ENCODE assay signal across 7 mouse cellular contexts in the genomic region with DNA sequence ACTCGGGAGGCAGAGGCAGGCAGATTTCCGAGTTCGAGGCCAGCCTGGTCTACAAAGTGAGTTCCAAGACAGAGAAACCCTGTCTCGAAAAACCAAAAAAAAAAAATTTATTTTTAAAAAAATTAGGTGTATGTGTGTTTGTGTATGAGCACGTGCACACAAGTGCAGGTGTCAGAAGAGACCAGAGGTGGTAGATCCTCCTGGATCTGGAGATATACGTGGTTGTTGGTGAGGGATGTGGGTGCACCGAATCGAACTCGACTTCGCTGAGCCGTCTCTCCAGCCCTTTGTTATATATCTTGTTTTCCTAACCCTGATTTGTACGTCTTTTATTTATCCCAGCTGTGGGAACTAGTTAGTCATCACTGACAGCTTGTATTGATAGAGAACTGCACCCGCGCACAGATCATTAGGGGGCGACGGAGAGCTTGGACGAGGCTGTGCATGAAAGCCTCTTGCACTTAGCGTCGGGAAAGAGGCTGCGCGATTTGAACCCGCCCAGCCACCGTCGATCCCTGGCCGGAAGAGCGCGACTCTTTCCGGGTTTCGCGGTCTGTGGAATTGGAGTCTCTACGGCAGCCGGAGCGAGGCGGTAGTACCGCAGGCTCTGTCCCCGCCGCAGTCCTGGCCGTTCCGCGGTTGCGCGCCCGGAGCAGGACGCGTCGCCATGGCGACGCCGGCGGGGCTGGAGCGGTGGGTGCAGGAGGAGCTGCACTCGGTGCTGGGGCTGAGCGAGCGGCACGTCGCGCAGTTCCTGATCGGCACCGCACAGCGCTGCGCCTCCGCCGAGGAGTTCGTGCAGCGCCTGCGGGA. TPM values are rescaled to one million over a fixed set of nuclear protein-coding genes. Genes with fewer than 3 reads are reported as not detected.
DNase-seq lines count a peak whose midpoint lies in the region; ATAC-seq and TF ChIP-seq lines count a peak whose summit lies in the region.

A gene (plus strand): TSS at position 575 of the 813 bp plus-strand sequence.

- TF ChIP-seq POLR2A in kidney, adult 2 months (IDR thresholded peaks at IDR 0.05; ENCODE audit: low read depth, low read length), result peak; percentile 28
- TF ChIP-seq POLR2A in spleen, adult 2 months (IDR thresholded peaks at IDR 0.05; ENCODE audit: low read depth, low read length), result peak; percentile 19; the same call in 1 of the 2 replicates

- ATAC-seq in embryonic facial prominence, embryonic 12.5 days (ENCODE audit: insufficient number of reproducible peaks, insufficient read depth, low FRiP score, low TSS enrichment), result peak; percentile 86
- ATAC-seq in limb, embryonic 12.5 days (ENCODE audit: insufficient number of reproducible peaks, insufficient read depth, low FRiP score, low TSS enrichment, low read depth), result peak; percentile 91
- peak; percentile 90 for ATAC-seq in midbrain, embryonic 15.5 days (replicated peaks)

- no peaks in the 10 kb centered on the region for H3K9me3 ChIP-seq in embryonic facial prominence, embryonic 12.5 days
- H3K9me3 ChIP-seq in limb, embryonic 12.5 days, result no peaks in the 10 kb centered on the region
- no peaks in the 10 kb centered on the region for H3K9me3 ChIP-seq in midbrain, embryonic 15.5 days

- H3K4me2 ChIP-seq in embryonic facial prominence, embryonic 12.5 days (replicated peaks), result peak within 1 kb of the TSS; percentile 83
- H3K4me2 ChIP-seq in limb, embryonic 12.5 days, result peak within 1 kb of the TSS; percentile 84
- H3K4me2 ChIP-seq in midbrain, embryonic 15.5 days, result peak within 1 kb of the TSS; percentile 75

- peak within 1 kb of the TSS; percentile 66; the same call in 1 of the 2 replicates for H3K27ac ChIP-seq in embryonic facial prominence, embryonic 12.5 days
- no peak within 1 kb of the TSS; the same call in 1 of the 2 replicates for H3K27ac ChIP-seq in kidney, adult 2 months (ENCODE audit: insufficient read depth, low read depth, low read length)
- H3K27ac ChIP-seq in limb, embryonic 12.5 days, result peak within 1 kb of the TSS; percentile 69; the same call in 1 of the 2 replicates
- peak within 1 kb of the TSS; percentile 83 for H3K27ac ChIP-seq in midbrain, embryonic 15.5 days
- H3K27ac ChIP-seq in spleen, adult 2 months (ENCODE audit: insufficient read depth, low read length), result peak within 1 kb of the TSS; percentile 51

- DNase-seq in adrenal gland, postnatal 25 days, result peak; percentile 95
- peak; percentile 99 for DNase-seq in heart, adult 11 months
- DNase-seq in kidney, adult 2 months, result peak; percentile 98
- DNase-seq in spleen, adult 2 months (ENCODE audit: low read depth in 1 of 2, low spot score in 2 of 2), result peak; percentile 86 to 96

- peaks cover 12% of the 10 kb centered on the region for H3K4me1 ChIP-seq in embryonic facial prominence, embryonic 12.5 days
- peaks cover 10% of the 10 kb centered on the region; the same call in 1 of the 2 replicates for H3K4me1 ChIP-seq in kidney, adult 2 months (ENCODE audit: control insufficient read depth, insufficient read depth, low read length)
- peaks cover 11% of the 10 kb centered on the region for H3K4me1 ChIP-seq in limb, embryonic 12.5 days (replicated peaks)
- H3K4me1 ChIP-seq in midbrain, embryonic 15.5 days, result peaks cover 16% of the 10 kb centered on the region
- H3K4me1 ChIP-seq in spleen, adult 2 months (ENCODE audit: control insufficient read depth, insufficient read depth, insufficient read length), result peaks cover 3% of the 10 kb centered on the region; the same call in 1 of the 2 replicates

- TF ChIP-seq CTCF in kidney, adult 2 months (conservative IDR thresholded peaks at IDR 0.05; ENCODE audit: insufficient read depth, insufficient read length, low read depth, low read length), result peak; percentile 81
- TF ChIP-seq CTCF in spleen, adult 2 months (IDR thresholded peaks at IDR 0.05; ENCODE audit: extremely low read depth, insufficient read depth, insufficient read length, insufficient replicate concordance), result peak; percentile 84; the same call in 1 of the 2 replicates

- H3K9ac ChIP-seq in embryonic facial prominence, embryonic 12.5 days, result peak within 1 kb of the TSS; percentile 85
- H3K9ac ChIP-seq in limb, embryonic 12.5 days (replicated peaks), result peak within 1 kb of the TSS; percentile 85
- H3K9ac ChIP-seq in midbrain, embryonic 15.5 days, result peak within 1 kb of the TSS; percentile 88

- H3K4me3 ChIP-seq in embryonic facial prominence, embryonic 12.5 days, result peak within 1 kb of the TSS; percentile 96
- peak within 1 kb of the TSS; percentile 64 for H3K4me3 ChIP-seq in kidney, adult 2 months (ENCODE audit: insufficient read depth, low read depth, low read length)
- H3K4me3 ChIP-seq in limb, embryonic 12.5 days (replicated peaks), result peak within 1 kb of the TSS; percentile 97
- peak within 1 kb of the TSS; percentile 94 for H3K4me3 ChIP-seq in midbrain, embryonic 15.5 days
- peak within 1 kb of the TSS; percentile 87 for H3K4me3 ChIP-seq in spleen, adult 2 months (ENCODE audit: extremely low read depth, insufficient read depth, insufficient read length)

- no peaks in the 10 kb centered on the region for H3K27me3 ChIP-seq in embryonic facial prominence, embryonic 12.5 days
- no peaks in the 10 kb centered on the region for H3K27me3 ChIP-seq in kidney, adult 2 months (replicated peaks; ENCODE audit: control insufficient read depth, insufficient read depth, low read length)
- H3K27me3 ChIP-seq in limb, embryonic 12.5 days, result no peaks in the 10 kb centered on the region
- H3K27me3 ChIP-seq in midbrain, embryonic 15.5 days (replicated peaks), result no peaks in the 10 kb centered on the region
- no peaks in the 10 kb centered on the region for H3K27me3 ChIP-seq in spleen, adult 2 months (ENCODE audit: control insufficient read depth, insufficient read depth, low read length)

- peaks cover 46% of the 10 kb centered on the region for H3K36me3 ChIP-seq in embryonic facial prominence, embryonic 12.5 days
- H3K36me3 ChIP-seq in kidney, adult 2 months (ENCODE audit: control insufficient read depth, insufficient read depth, low read length), result no peaks in the 10 kb centered on the region; the same call in none of the 2 replicates
- peaks cover 59% of the 10 kb centered on the region for H3K36me3 ChIP-seq in limb, embryonic 12.5 days
- peaks cover 31% of the 10 kb centered on the region for H3K36me3 ChIP-seq in midbrain, embryonic 15.5 days (replicated peaks)
- H3K36me3 ChIP-seq in spleen, adult 2 months (ENCODE audit: control insufficient read depth, insufficient read depth, low read length), result peaks cover 34% of the 10 kb centered on the region

- 5% methylated on average over 66 of the region's 66 CpGs for WGBS in embryonic facial prominence, embryonic 12.5 days
- 5% methylated on average over 66 of the region's 66 CpGs for WGBS in kidney, adult 2 months
- 5% methylated on average over 66 of the region's 66 CpGs for WGBS in limb, embryonic 12.5 days
- 6% methylated on average over 66 of the region's 66 CpGs for WGBS in midbrain, embryonic 15.5 days
- WGBS in spleen, adult 2 months, result 6% methylated on average over 66 of the region's 66 CpGs

RNA-seq across cellular contexts. Expression of the gene that starts here (rescaled TPM):
- total RNA-seq in adrenal gland, postnatal 25 days (2021), result 51.4 and 53.3 TPM in 2 replicates
- 47.8 and 52.8 TPM in 2 replicates for polyA plus RNA-seq in embryonic facial prominence, embryonic 12.5 days (2016; fragmentation: Nextera tagmentation; extraction: Ambion mirVana)
- polyA plus RNA-seq in kidney, adult 2 months (2012; rRNA removed), result 50.1 and 65.0 TPM in 2 replicates
- polyA plus RNA-seq in limb, embryonic 12.5 days (2016; fragmentation: Nextera tagmentation; extraction: Ambion mirVana), result 56.9 and 64.3 TPM in 2 replicates
- polyA plus RNA-seq in midbrain, embryonic 15.5 days (2015; fragmentation: Nextera tagmentation; extraction: Ambion mirVana), result 36.3 and 40.4 TPM in 2 replicates
- polyA plus RNA-seq in spleen, adult 2 months (2012; rRNA removed), result 79.1 and 85.7 TPM in 2 replicates
